Mouse (Mus musculus): ENCODE results near the gene Foxo3. TPM values are rescaled to one million over a fixed set of nuclear protein-coding genes. Genes with fewer than 3 reads are reported as not detected.

The Foxo3 gene
- polyA plus RNA-seq, 1 experiment from 2014 or later, result 14.5 TPM

DNA sequence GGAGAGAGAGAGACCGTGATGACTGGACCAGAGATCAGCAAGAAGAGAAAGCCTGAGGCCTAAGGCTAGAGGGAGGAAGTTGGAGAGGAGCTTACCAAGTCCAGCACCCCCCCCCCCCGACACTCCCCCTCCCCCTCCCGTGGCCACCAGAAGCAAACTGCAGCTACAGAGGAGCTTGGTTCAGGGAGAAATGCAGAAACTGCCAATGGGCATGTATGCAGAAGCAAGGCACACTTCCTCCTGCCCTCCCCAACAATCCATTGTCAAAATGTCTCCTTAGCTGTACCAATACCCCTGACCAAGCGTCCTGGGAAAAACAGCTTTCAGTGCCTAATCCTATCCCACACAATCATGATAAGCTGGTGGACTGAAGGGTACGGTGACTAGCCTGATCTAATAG lies 131.8 kb downstream of the Foxo3 start:
- H3K9me3 ChIP-seq (replicated peaks), result no peaks in the 10 kb centered on the region
- ATAC-seq (ENCODE audit: low read depth) (no peak), DNase-seq (no peak)
- H3K4me3 ChIP-seq (replicated peaks), result no peak overlapping the region
- no peaks in the 10 kb centered on the region for H3K27me3 ChIP-seq
- no peak overlapping the region for H3K9ac ChIP-seq
- H3K27ac ChIP-seq, result no peak overlapping the region
- no peak overlapping the region for H3K4me2 ChIP-seq
- WGBS (ENCODE audit: insufficient replicate concordance), result 29% methylated on average over 5 of the region's 5 CpGs
- no peaks in the 10 kb centered on the region for H3K36me3 ChIP-seq
- H3K4me1 ChIP-seq (replicated peaks), result peaks cover 4% of the 10 kb centered on the region; the same call in 1 of the 2 replicates

- ATAC-seq (ENCODE audit: low read depth), result no peak
These were observed 132.4 kb downstream of the Foxo3 start for GRCm38 (mm10) chr10:42144176-42144575.

GRCm38 (mm10) chr10:42142791-42143190 lies 133.8 kb downstream of the Foxo3 start:
- ATAC-seq (ENCODE audit: low read depth) (no peak), DNase-seq (no peak)
- no peak overlapping the region for H3K4me3 ChIP-seq (replicated peaks)
- no peak overlapping the region for H3K9ac ChIP-seq
- H3K27ac ChIP-seq, result no peak overlapping the region
- H3K36me3 ChIP-seq, result no peaks in the 10 kb centered on the region
- H3K27me3 ChIP-seq, result no peaks in the 10 kb centered on the region
- 71% methylated on average over 1 of the region's 1 CpGs for WGBS (ENCODE audit: insufficient replicate concordance)
- H3K4me1 ChIP-seq (replicated peaks), result peaks cover 4% of the 10 kb centered on the region; the same call in 1 of the 2 replicates
- H3K9me3 ChIP-seq (replicated peaks), result no peaks in the 10 kb centered on the region
- H3K4me2 ChIP-seq, result no peak overlapping the region

More at GRCm38 (mm10) chr10:42144176-42144575, 132.4 kb downstream of the Foxo3 start:
- no peak overlapping the region for H3K4me2 ChIP-seq
- DNase-seq, result no peak
- peaks cover 4% of the 10 kb centered on the region; the same call in 1 of the 2 replicates for H3K4me1 ChIP-seq (replicated peaks)
- no peaks in the 10 kb centered on the region for H3K9me3 ChIP-seq (replicated peaks)
- 34% methylated on average over 2 of the region's 2 CpGs for WGBS (ENCODE audit: insufficient replicate concordance)
- H3K27ac ChIP-seq, result no peak overlapping the region
- no peaks in the 10 kb centered on the region for H3K36me3 ChIP-seq
- no peak overlapping the region for H3K4me3 ChIP-seq (replicated peaks)
- no peak overlapping the region for H3K9ac ChIP-seq
- H3K27me3 ChIP-seq, result no peaks in the 10 kb centered on the region

GRCm38 (mm10) chr10:42142081-42142480 lies 134.5 kb downstream of the Foxo3 start:
- ATAC-seq (ENCODE audit: low read depth) (no peak), DNase-seq (no peak)
- H3K4me2 ChIP-seq, result no peak overlapping the region
- peaks cover 4% of the 10 kb centered on the region; the same call in 1 of the 2 replicates for H3K4me1 ChIP-seq (replicated peaks)
- no peak overlapping the region for H3K27ac ChIP-seq
- H3K4me3 ChIP-seq (replicated peaks), result no peak overlapping the region
- H3K27me3 ChIP-seq, result no peaks in the 10 kb centered on the region
- no peaks in the 10 kb centered on the region for H3K36me3 ChIP-seq
- H3K9me3 ChIP-seq (replicated peaks), result no peaks in the 10 kb centered on the region
- WGBS (ENCODE audit: insufficient replicate concordance), result 48% methylated on average over 9 of the region's 9 CpGs
- H3K9ac ChIP-seq, result no peak overlapping the region

GRCm38 (mm10) chr10:42139749-42140148 lies 136.8 kb downstream of the Foxo3 start:
- ATAC-seq (ENCODE audit: low read depth) (no peak), DNase-seq (no peak)
- no peak overlapping the region for H3K27ac ChIP-seq
- H3K4me3 ChIP-seq (replicated peaks), result no peak overlapping the region
- H3K4me1 ChIP-seq (replicated peaks), result no peaks in the 10 kb centered on the region
- H3K9ac ChIP-seq, result no peak overlapping the region
- no peaks in the 10 kb centered on the region for H3K27me3 ChIP-seq
- no peaks in the 10 kb centered on the region for H3K9me3 ChIP-seq (replicated peaks)
- WGBS (ENCODE audit: insufficient replicate concordance), result 68% methylated on average over 1 of the region's 1 CpGs
- no peak overlapping the region for H3K4me2 ChIP-seq
- no peaks in the 10 kb centered on the region for H3K36me3 ChIP-seq

DNA sequence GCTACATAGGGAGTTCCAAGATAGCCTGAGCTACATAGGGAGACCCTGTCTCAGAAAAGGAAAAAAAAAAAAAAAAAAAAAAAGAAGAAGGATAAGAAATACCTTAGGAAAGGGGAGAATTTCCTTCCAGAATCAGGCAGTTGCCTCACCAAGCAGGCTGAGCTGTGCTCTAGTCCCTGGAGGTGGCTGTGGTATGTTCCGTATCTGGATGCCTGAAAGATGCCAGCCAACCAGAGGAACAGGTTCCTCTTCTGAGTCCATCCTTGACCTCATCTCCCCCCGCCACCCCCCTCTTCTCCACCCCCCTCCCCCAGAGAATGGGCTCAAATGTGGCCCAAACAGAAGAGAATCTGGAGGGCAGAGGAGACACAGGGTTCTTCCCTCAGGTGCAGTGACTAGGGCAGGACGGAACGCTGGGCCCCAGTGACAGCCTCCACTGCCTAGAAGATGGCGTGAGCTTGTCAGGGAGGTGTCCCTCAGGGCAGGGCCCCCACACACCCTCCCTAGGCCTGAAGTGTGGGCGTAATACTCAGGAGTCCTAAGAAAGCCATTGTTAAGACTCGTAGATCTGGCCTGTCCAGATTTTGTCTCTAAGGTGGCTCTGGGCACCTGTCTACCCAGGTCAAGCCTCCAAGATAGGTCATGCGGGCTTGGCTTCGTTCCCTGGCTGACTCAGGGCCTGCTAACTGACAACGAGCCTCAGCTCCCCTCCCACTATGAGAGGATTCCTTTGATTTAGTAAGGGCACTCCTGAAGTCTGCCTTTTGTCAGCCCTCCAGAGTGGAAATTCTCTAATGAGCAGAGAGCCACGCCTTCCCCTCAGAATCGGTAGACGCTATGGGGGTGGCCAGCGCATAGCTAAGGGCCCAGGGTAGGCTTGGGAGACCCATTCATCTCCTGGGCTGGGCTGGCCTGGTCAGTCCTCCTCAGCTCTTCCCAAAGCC lies 141.5 kb downstream of the Foxo3 start:
- no peak overlapping the region for H3K27ac ChIP-seq
- no peak overlapping the region for H3K4me3 ChIP-seq (replicated peaks)
- 67% methylated on average over 14 of the region's 14 CpGs for whole genome bisulfite sequencing (ENCODE audit: insufficient replicate concordance)
- H3K27me3 ChIP-seq, result no peaks in the 10 kb centered on the region
- DNase-seq (no peak), ATAC-seq (ENCODE audit: low read depth) (no peak)
- H3K4me1 ChIP-seq (replicated peaks), result no peaks in the 10 kb centered on the region
- no peaks in the 10 kb centered on the region for H3K36me3 ChIP-seq
- H3K9ac ChIP-seq, result no peak overlapping the region
- H3K9me3 ChIP-seq (replicated peaks), result no peaks in the 10 kb centered on the region
- no peak overlapping the region for H3K4me2 ChIP-seq

Other genes starting within 250 kb of the Foxo3 start
- 2.4 and 2.7 TPM in 2 replicates for gene Afg1l, start 201.8 kb upstream of the Foxo3 start, polyA plus RNA-seq (2015; fragmentation: Nextera tagmentation; extraction: Ambion mirVana)
- 294 and 318 TPM in 2 replicates for gene Snx3, start 225.3 kb upstream of the Foxo3 start, polyA plus RNA-seq (2015; fragmentation: Nextera tagmentation; extraction: Ambion mirVana)

All from liver, embryonic 13.5 days (tissue).